Mouse (Mus musculus) embryonic stem cell, embryonic (primary cell): Measurements from ENCODE around the gene Insc.

Experiments used
- CTCF ChIA-PET, 4 experiments: fragments of 300-600 bp in 2 of 4; fragments of 350-600 bp in 2 of 4; sonication (Branson Sonifier 250); formaldehyde crosslinking; loops; one replicate each; lab custom pipeline; 2022; ENCODE audit warnings: inconsistent platforms in 2 of 4; lab: Charles Lee
- POLR2A ChIA-PET, 4 experiments: fragments of 300-600 bp in 2 of 4; fragments of 350-600 bp in 2 of 4; sonication (Branson Sonifier 250); formaldehyde crosslinking; loops; one replicate each; lab custom pipeline; 2022; ENCODE audit warnings: antibody characterized with exemption in 4 of 4, inconsistent platforms in 1 of 4; lab: Charles Lee

Insc gene

DNA sequence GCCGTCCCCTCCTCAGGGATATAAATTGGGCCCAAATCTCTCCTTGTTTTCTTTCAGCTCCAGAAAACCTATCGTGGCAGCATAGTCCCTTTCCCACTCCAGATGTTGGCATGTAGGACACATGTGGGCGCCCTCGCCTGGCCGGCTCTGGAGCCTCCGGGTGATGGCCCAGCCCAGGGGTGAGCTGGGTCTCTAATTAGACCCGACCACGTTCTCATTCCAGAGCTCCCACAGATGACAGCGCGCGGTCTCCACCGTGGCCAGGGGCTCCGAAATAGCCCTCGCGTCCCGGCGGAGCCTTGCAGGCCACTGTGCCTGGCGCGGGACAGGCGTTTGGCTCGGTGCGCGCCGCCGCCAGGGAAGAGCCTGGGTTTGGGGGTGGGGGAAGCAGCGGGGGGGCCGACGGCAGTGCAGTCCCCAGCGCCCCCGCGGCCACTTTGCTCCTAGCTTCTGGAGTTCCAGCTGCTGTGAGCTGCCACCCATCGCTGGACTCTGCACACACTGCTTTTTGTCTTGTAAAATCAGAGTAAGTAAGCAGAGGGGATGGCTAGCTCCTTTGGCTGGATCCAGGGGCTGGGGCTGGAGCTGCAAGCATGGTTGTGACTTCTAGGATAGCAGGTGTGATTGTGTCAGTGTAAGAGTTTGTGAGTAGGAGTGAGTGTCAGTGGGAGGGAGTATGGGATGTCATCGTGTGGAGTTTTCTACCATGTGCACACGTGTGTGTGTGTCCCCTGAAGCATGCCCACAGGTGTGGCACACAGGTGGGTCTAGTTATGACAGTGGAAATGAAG, 2.2 kb downstream of the Insc start:
- POLR2A ChIA-PET, result interaction anchor here in 2 of 4 experiments (1.3 to 2.5 kb wide), 4 partner anchors 10 to 470 kb away, joined by 4 to 7 read pairs (median 4); partner anchors contain the start of gene Psma1 (in 1 of the 2)
- CTCF ChIA-PET, result interaction anchor here (0.5 to 2.1 kb wide), 12 partner anchors 9 to 1863 kb away, joined by 3 to 13 read pairs (median 4); partner anchors contain the start of gene Calca (in 1 of the 4)

DNA sequence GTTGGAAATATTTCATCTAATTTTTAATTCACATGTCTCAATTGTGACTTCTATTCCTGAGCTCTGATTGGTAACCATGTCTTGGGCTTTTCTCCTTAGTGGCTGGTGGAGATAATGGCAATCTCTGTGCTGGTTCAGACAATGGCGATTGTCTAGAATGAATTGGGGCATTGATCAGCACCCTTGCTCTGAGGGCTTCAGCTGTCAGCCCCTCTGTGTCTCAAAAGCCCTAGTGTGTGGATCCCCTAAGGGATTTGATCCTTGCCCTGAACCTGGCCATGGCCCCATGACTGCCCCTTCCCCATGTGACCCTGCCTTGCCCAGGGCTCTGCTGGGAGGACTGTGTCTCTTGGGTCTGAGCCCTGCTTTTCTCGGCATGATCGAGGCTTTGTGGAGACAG, 4.1 kb downstream of the Insc start:
- ChIA-PET POLR2A (no interaction called here), CTCF (no interaction called here)

DNA sequence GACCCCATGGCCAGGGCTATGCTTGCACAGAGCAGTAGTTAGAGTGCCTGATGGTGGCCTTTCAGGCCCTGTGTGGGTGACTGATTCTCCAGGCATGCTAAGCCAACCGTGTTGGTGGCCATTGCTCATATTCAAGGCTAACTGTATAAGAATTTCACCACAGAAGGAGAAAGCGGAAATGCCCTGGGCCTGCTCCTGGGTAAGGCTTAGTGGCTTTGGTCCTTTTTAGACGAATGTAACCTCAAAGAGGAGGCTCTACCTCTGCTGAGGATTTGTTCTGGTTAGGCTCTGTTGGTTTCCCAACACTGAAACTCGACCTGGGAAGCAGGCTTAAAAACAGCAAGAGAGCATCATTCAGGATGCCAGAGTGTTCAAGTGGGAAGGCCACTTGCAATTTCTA, 4.7 kb downstream of the Insc start:
- ChIA-PET CTCF (no interaction called here), POLR2A (no interaction called here)

DNA sequence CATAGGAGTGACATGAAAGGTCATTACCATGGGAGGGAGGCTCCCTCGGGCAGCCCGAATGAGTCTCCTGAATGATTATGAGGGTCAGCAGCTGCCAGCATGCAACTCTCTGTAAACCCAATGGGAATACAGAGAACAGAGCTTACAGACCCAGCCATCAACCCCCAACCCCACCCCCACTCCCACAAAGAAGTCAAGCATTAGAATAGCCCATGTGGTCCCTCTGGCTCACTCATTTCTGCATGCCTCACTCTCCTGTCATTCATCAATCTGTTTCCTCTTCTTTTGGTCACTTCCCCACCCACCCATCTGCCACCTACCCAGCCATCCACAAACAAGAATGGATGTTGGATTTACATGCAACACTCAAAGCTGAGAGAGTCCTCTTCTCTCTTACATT, 10.0 kb downstream of the Insc start:
- ChIA-PET POLR2A (no interaction called here), CTCF (no interaction called here)

DNA sequence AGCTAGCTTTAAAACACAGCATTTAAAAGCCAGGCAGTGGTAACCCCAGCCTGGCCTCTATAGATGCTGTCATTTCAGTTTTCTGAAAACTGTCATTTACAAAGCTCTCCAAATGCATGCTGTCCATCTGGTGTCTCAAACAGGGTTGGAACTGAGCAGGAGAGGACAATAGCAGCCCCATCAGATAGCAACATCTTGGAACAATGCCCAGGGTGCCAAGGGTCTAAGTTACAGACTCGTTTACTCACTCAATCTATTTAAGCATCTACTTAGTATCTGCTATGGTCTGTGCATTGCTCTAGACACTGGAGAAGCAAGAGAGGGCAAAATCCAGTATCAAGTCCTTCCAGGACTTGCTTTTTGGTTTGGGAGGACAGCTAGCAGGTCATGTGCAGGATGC, 10.7 kb downstream of the Insc start:
- POLR2A ChIA-PET, result interaction anchor here in 1 of 4 experiments (0.5 kb wide), 1 partner anchor 8 kb away, joined by 3 read pairs; no protein-coding TSS in a partner anchor
- CTCF ChIA-PET, result no interaction called here

DNA sequence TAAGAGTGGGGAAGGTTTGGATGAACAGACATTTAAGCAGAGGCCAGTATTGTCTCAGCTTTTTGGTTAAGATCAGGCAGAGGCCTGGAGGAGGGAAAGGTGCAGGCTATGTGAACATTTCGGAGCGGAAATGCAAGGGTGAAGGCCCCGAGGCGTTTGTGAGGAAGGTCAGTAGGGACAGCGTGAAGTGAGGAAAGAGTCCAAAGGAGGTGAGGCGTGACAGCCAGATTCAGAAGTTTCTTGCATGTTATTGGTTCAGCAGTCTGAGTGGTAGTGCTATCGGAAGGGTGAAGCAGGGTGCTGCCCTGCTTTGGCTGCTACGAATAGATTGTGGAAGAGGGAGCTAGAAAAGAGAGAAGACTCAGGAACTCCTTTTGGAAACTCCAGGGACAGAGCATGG, 11.1 kb downstream of the Insc start:
- ChIA-PET POLR2A (interaction anchor here in 1 of 4 experiments (0.5 kb wide), 1 partner anchor 8 kb away, joined by 3 read pairs; no protein-coding TSS in a partner anchor), CTCF (no interaction called here)

DNA sequence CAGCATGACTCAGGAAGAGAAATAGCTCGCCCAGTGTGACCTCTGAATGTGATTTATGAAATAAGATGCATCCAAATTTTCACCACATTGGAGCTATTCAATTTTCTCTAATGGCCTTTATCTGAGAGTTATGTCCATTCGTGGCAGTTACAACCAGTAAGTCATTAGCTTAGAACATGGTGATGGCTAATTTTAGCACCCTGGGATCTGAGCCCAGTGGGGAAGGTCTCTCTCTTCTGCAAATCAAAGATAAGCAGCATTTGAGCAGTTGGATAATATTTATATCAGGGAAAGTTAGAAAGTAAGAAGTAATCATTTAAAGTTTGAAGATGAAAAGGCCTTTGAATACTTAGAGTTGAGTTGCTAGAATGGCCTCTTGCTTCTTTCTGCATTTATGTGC, 19.2 kb downstream of the Insc start:
- ChIA-PET POLR2A (interaction anchor here in 1 of 4 experiments (0.8 kb wide), 1 partner anchor 8 kb away, joined by 3 read pairs; no protein-coding TSS in a partner anchor), CTCF (no interaction called here)

DNA sequence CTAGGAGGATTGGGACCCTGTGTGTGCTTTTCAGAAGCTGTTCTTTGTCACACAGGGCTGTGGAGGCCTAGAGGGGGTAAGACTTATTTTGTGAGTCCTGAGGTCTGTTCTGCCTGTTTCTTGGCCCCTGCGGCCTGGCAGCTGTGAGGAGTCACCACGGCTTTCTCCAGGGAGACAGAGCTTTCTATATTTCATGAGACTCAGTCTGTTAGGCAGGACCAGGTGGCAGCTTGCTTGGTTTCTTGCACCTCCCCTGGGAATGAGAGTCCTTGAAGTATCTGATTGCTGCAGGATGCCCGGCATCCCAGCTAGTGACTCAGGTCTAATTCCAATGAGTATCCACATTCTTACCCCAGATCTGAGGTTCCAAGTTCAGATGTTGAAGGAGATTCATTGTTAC, 21.8 kb downstream of the Insc start:
- ChIA-PET POLR2A (no interaction called here), CTCF (interaction anchor here in 1 of 4 experiments (0.6 kb wide), 1 partner anchor 1950 kb away, joined by 3 read pairs; no protein-coding TSS in a partner anchor)

DNA sequence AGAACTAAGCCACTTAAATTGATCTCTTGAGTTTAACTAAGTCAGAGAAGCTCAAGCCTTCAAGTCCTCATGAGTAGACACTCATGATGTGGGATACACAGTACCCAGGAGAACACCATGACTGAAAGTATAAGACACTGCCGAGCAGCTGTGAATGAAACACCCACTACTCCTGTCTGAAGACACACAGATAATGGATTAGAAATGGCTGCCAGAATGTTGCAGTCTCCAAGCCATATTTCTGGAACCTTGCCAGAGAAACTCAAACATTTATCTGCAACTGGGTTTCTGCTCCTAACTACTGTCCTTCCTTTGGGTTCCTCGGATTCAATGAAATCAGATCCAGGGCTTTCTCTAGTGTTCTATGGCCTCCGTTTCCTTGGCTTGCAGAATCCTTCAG, 23.0 kb downstream of the Insc start:
- ChIA-PET POLR2A (no interaction called here), CTCF (no interaction called here)

DNA sequence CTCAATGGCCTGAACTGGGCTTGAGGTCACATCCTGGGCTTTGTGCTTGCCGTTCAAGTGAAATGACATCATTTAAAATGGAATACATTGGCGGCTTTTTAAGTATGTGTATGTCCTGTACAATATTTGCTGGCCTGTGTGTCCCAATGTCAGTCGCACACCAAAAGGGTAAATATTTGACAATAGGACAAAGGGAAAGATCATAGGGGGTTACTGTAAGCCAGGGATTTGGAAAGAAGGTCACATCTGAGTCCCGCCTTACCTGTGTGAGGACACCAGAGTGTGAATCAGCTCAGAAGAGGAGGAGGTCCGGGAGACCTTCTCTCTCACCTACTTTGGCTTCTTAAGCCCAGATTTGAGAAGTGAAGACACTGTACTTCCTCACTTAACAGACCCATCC, 25.0 kb downstream of the Insc start:
- ChIA-PET POLR2A (interaction anchor here in 1 of 4 experiments (0.6 kb wide), 1 partner anchor 476 kb away, joined by 3 read pairs; no protein-coding TSS in a partner anchor), CTCF (no interaction called here)

DNA sequence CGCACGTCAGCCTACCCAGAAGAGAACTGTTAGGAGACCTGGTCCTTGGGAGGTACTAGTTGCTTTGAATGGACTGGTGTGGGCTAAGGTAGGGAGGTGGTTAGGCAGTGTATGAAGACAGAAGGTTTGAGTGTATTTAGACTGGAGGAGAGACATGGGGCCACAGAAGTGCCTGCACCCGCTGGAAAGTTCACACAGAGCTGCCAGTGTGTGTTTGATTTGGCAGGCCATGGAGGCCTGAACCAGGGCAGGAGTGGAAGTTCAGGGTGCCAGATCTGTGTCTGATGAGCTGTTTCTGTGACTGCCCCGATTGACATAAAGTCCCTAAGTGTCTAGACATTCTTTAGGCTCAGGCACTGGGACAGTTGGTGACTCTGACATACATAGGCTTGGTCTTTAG, 25.5 kb downstream of the Insc start:
- CTCF ChIA-PET, result interaction anchor here in 1 of 4 experiments (0.6 kb wide), 1 partner anchor 51 kb away, joined by 3 read pairs; the partner anchor contains the start of gene Calcb
- POLR2A ChIA-PET, result interaction anchor here in 1 of 4 experiments (0.6 kb wide), 1 partner anchor 477 kb away, joined by 3 read pairs; no protein-coding TSS in a partner anchor

DNA sequence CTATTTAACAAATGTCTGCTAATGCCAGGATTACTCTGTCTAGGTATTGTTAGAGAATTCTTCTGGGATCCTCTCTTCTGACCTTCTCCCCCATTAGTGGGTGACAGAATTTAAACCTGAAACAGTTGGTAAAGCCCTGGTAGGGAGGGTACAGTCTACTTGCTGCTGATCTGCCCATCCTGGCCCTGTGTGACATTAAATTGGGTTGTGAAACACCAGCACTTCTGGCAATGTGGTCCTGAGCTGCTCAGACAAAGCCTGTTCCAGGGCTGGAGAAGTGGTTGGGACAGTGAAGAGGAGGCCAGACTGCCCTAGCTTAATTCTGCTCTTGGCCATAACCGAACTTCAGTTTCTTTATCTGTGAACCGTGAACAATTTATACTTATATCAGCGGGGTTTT, 27.1 kb downstream of the Insc start:
- CTCF ChIA-PET, result no interaction called here
- POLR2A ChIA-PET, result no interaction called here

DNA sequence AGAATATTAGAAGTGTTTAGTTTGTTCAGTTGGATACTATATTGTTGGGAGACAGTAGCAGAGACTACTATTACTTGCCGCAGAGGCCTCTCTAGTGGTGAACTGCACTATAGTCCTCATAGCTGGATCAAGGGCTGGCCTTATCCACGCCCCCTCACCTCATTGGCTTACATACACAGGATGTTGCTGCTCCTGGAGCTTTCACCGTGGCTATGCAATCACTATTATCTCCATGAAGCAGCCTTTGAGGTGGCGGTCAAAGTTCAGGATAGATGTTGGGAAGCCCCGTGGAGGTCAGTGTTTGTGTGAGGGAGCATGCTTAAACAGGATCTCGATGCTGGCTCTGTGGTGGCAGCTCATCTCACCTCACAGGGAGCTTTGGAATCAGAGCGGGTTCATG, 28.3 kb downstream of the Insc start:
- CTCF ChIA-PET, result no interaction called here

DNA sequence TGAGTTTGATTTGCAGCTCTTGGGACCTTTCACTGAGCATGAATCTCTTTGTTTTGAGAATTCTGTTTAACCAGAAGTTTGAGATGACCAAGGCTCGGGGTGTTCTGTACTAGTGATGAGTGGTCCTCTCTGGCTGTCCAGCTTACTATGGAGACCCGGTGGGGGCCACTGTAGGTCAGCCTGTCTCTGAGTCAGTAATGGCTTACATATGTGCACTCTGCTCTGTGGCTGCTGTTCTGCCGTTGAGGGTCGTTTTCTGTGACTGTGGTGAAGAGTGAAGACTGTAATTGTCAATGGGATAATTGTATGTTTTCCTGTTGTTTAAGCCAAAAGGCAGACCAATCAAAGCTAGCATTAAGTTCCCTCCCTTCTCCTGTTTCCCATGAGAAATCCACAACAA, 30.3 kb downstream of the Insc start:
- ChIA-PET POLR2A (no interaction called here), CTCF (no interaction called here)

More for the DNA sequence above, 28.3 kb downstream of the Insc start:
- POLR2A ChIA-PET, result interaction anchor here in 1 of 4 experiments (1.3 to 1.9 kb wide), 3 partner anchors 9 to 31 kb away, joined by 3 to 6 read pairs (median 4); no protein-coding TSS in a partner anchor

DNA sequence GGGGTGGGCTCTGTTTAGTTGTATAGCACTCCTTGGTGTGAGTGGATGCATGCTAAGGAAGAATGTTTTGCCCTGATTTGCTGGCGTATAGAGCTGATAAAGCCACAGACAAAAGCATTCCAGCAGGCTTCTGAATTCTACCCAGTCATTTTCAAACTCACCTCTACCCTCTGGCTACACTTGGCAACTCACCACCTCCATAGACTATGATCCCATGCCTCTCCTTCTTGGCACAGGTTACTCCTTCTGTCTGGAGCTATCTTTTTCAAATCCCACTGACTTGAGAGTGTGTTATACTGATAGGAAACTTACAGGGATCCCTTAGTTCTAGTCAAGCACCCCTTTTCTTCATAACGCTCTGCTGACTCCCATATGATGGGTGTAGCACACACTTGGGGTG, 32.4 kb downstream of the Insc start:
- CTCF ChIA-PET, result interaction anchor here in 1 of 4 experiments (0.6 kb wide), 1 partner anchor 561 kb away, joined by 3 read pairs; no protein-coding TSS in a partner anchor

DNA sequence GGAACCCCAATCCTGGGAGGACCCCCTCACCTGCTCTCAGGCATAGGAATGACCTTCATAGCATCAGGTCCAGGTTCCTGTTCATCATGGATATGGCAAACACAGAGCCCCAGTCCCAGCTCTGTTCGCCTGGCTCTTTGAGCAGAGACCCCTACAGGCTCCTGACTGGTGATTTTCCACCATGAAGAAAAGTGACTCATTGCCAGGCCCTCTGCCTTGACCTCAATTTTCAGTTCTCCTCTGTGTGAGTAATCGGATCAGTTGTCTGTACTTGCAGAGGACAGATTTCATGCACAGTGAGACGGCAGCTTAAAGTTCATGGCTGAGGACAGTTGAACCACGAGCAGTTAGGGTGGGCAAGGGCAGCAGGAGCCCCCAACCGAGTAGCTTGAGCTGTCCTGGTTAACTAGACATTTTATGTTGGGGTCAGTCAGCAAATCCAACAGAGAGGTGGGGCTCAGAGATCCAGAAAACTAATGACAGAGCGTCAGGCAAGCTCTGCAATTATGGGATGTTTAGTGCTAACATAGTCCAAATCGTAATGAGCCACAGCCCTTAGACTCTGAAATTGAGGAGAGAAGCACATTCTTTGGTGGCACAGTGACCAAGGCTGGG, 34.8 kb downstream of the Insc start:
- POLR2A ChIA-PET, result no interaction called here
- CTCF ChIA-PET, result no interaction called here

More for the DNA sequence above, 32.4 kb downstream of the Insc start:
- POLR2A ChIA-PET, result no interaction called here

DNA sequence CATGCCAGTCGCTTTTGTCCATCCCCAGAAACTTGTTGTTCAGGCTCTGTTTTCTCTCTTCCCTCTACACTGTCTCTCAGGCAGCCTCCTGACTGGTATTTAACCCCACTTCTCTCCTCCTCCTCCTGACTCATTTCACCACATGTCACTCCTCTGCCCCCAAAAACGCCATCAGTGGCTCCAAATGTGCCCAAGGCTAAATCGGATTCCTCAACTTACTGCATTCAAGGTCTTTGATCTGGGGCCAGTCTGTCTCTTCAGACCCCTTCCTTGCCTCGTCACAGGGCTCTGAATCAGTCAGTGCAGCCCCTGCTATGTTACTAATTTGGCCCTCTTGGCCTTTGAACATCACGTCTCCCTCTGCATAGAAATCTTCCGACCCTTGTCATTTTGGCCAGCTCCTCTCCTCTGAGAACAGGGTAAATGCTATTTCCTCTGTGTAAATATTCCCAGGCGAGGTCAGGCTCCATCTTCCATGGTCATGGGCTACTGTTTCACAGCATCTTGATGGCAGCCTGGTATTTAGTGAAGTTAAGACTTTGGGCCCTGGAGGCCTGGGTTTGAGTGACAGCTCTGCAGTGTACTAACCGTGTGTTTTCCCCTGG, 35.7 kb downstream of the Insc start:
- POLR2A ChIA-PET, result no interaction called here
- CTCF ChIA-PET, result no interaction called here

DNA sequence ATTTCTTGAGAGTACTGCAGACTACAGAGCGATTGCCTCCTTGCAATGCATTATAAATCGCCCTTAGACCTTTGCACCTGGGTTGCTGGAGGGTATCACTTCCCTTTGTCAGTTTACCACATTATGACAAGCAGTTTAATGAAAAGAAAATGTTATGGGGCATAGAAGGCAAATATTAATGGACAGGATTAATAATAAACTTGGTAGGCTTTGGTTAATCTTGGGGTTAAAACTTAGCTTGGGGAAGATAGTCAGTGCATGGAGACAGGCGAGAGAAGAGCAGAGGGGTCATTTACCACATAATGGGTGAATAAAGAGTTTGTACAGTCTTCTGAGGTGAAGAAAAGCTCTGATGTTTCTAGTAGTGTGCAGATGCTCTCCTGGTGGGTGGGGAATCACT, 39.8 kb downstream of the Insc start:
- ChIA-PET CTCF (interaction anchor here in 3 of 4 experiments (0.6 to 0.9 kb wide), 3 partner anchors 11 to 43 kb away, joined by 3 to 6 read pairs (median 4); no protein-coding TSS in a partner anchor), POLR2A (interaction anchor here in 2 of 4 experiments (0.7 to 1.8 kb wide), 2 partner anchors 11 to 234 kb away, joined by 3 to 4 read pairs; no protein-coding TSS in a partner anchor)

DNA sequence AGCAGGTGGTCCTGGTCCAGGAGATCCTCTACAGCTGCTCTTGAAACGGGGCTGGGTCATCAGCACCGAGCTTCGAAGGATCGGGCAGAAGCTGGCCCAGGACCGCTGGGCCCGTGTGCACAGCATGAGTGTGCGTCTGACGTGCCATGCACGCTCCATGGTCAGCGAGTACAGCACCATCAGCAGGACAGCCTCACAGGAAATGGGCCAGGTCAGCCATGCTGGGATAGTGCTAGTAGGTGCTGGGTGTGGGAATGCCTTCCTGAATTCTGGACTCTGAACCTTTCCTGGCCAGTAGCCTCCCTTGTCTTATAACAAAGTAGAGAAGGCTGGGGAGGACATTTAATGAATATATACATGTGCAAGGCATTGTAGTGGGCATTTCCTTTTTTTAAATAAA, 47.6 kb downstream of the Insc start:
- ChIA-PET CTCF (interaction anchor here in 2 of 4 experiments (0.6 kb wide), 2 partner anchors 27 to 170 kb away, joined by 3 read pairs; no protein-coding TSS in a partner anchor), POLR2A (no interaction called here)
